Mouse (Mus musculus) left cerebral cortex, postnatal 25 days (tissue): ENCODE measurements at regions not wholly inside any gene's neighbourhood (a gene's known extent, or its start where the extent isn't known, plus 50 kb on each side); places are given as distances from the start of the nearest gene placed in this dataset.

Experiments used
- DNase-seq, 2 experiments: peaks; one replicate each; pipeline ENCODE4 v3.0.0; 2022; ENCODE audit warnings: low spot score in 2 of 2, mixed read lengths in 1 of 2
- intact Hi-C: fragments of 180-260 bp; cut with DNase I; formaldehyde crosslinking; loops from one replicate; pipeline ENCODE4 v1.15.1; 2025

DNA sequence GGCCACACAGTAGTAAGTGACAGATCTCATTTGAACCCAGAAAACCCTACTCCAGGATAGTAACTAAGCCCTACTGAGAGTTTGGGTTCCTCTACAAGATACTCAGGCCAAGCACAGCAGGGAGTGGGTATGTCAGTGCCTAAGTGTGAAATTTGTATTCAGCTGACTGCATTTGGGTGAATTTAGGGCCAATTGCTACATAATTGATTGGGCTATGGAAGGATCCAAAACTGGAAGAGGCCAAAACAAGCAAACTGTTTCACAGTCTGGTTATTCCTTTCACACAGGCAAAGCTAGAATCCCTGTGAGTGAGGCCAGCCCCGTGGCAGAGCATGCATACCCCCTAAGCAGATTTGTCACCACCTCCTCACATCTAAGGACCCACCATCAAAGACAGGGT, 221.9 kb upstream of the Gm9747 start:
- no peak for DNase-seq
- intact Hi-C loops = no loop called here

DNA sequence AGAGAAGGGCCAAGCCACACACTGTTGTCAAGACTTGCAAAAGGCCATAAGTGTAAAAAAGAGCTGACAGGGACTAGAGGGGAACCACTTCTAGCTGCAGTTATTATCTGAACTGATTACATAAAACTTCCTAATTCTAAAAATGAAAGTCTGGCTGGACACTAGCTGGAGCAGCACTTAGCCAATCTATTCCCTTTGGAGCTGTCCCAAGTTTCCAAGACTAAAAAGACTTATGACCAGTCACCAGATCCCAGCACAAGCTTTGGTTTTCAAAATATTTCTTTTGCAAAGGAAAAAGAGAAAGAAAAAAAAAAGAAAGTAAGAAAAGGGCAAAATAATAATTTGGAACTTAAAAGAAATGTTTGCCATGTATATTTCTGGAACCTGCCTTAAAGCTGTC, 217.6 kb upstream of the Gm9747 start:
- intact Hi-C loops = no loop called here

GRCm38 (mm10) chr1:82018701-82019404, 214.1 kb upstream of the Gm9747 start:
- no peak for DNase-seq
- intact Hi-C loops = no loop called here

More for the DNA sequence above, 217.6 kb upstream of the Gm9747 start:
- no peak for DNase-seq

GRCm38 (mm10) chr1:82027761-82028160, 205.2 kb upstream of the Gm9747 start:
- no peak for DNase-seq
- intact Hi-C loops = no loop called here

- DNase-seq = no peak
- intact Hi-C loops = no loop called here
These were observed 201.8 kb upstream of the Gm9747 start for GRCm38 (mm10) chr1:82031130-82031529.

DNA sequence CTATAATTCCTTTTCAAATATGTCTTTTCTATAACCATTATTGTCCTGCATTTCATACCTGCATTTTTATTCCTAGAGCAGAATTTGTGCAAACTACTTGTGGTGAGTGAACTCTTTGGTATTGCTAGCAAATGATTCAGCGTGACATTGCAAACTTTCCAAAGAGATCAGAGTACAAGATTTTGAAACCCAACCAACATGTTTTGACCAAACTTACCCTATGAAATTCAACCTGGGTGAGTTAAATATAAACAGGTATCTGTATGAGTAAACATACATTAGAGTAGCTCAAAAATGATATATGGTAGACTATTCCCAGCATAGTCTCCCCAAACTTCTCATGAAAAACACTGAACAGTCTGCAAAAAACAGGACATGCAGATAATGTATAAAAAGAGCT, 200.5 kb upstream of the Gm9747 start:
- intact Hi-C loops = no loop called here

GRCm38 (mm10) chr1:82038171-82038570, 194.7 kb upstream of the Gm9747 start:
- no peak for DNase-seq
- intact Hi-C loops = no loop called here

More for the DNA sequence above, 200.5 kb upstream of the Gm9747 start:
- DNase-seq = no peak

DNA sequence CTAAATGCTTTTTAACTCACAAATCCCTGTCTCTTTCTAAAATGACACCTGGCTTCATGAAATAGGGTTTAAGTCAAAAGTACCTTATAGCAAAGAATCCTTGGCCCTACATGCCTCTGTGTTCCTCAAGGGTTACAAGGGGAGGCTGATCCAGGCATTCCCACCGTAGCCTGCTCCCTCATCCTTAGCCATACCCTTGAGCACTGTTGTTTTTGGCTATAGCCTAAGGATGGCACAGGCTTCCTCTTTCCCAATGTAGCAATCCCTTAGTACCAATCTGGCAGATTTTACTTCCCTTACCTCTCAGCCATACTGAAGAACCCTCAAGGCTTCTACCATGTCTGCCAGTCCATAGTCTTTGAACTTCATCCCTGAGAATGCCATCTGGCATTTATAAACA, 194.2 kb upstream of the Gm9747 start:
- DNase-seq = no peak
- intact Hi-C loops = no loop called here

DNA sequence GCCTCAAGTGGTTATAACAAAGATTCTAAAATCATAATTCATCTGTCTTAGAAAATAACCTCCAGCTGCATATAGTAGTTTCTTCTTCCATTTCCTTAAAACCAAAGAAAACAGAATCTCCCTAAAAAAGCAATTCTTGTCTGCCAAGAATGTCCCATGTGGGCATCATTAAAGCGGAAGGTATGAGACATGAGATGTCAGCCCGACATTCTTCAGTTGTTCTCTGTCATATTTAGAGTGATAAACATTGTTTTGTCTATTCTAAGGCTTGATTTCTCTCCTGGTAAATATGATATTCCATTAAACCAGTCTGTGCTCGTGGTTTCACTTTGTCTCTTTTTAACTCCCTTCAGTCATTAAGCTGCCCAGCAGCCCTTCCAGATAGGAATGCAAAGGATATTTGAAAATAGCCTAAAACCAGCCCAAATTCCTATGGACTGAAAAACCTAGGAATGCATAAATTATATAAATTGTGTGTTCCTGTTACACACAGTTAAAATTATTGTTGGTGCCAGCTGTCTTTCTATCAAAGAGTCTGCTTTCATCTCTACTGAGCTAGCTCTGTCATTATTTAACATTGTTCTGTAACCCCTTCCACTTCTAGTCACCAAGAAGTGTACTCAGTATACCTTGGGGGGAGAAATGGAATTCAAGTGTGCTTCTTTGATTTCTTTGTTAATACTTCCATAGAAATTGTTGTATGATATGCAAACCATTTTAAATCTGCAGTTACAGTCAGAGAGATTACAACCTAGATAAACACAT, 191.4 kb upstream of the Gm9747 start:
- DNase-seq = no peak
- intact Hi-C loops = no loop called here

- intact Hi-C loops = no loop called here
- DNase-seq = no peak
These were observed 190.9 kb upstream of the Gm9747 start for GRCm38 (mm10) chr1:82042051-82042432.

GRCm38 (mm10) chr1:82042527-82042926, 190.4 kb upstream of the Gm9747 start:
- intact Hi-C loops = no loop called here
- DNase-seq = no peak

- intact Hi-C loops = no loop called here
- DNase-seq = no peak
These were observed 166.6 kb upstream of the Gm9747 start for GRCm38 (mm10) chr1:82066291-82066690.

DNA sequence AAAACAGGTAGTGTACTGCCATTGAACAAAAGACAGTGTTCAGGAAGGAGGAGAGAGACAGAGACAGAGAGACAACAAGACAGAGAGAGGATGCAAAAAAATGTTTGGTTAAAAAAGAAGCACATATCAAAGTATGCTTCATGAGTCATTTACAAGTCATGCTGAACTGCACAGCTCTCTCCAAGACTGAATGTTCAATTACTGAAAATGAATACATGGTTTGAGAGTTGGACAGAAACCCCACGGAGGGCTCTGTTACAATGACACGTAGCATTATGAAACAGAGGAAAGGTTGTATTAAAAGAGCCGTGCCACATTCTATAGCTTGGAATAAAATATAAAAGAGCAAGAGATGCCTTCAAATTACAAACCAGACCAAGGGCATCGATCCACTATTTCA, 164.3 kb upstream of the Gm9747 start:
- DNase-seq = no peak
- intact Hi-C loops = no loop called here

GRCm38 (mm10) chr1:82070181-82071109, 162.5 kb upstream of the Gm9747 start:
- no peak for DNase-seq
- intact Hi-C loops = no loop called here

GRCm38 (mm10) chr1:82089136-82089839, 143.6 kb upstream of the Gm9747 start:
- intact Hi-C loops = no loop called here
- DNase-seq = no peak

- intact Hi-C loops = no loop called here
- DNase-seq = no peak
These were observed 137.8 kb upstream of the Gm9747 start for GRCm38 (mm10) chr1:82095101-82095500.

- no peak for DNase-seq
- intact Hi-C loops = no loop called here
These were observed 126.2 kb upstream of the Gm9747 start for GRCm38 (mm10) chr1:82106756-82107155.

DNA sequence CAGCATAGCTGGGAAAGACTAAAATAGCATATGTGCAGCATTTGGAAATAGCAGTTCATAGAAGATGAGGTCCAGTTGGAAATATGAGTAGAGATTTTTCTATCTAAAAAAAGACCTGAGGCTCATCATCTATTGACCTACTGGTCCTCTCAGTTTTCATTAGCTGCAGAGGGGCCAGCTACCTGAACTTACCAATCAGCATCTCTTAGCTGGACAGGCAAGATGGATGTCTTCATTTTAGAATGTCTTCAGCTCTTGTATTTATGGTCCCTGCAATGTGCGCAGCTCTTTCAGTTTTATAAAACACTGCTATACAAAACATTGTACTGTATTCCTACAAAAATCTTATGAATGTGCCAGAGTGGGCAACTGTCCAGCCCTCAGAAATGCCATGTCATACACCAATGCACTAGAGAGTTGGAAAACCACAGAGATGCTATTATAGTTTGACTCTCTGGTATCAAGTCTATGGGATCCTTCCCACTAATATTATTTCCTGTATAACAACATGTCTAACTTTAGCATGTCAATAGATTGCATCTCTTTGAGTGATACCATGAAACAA, 122.8 kb upstream of the Gm9747 start:
- DNase-seq = peak in 1 of 2 experiments; percentile 7
- intact Hi-C loops = loop anchor here (5.0 kb wide), 1 partner anchor 177 kb away; no protein-coding TSS in a partner anchor

DNA sequence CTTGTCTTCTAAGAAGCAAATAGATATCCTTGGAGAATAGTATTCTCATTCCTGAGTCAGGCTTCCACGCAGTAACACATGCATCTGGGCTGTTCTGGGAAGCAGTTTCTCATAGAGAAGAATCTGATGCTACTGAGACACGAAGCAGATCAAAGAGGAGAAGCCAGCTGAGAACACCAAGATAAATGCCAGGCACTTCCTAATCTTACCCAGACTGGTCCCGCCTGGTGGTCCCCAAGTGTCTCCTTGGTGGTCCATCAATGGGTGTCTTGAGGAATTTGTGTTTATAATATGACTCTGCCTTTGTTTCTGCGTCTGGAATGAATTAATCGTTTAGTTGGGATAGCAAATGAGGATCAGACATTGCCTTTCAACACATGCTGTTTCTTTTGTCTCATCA, 120.5 kb upstream of the Gm9747 start:
- intact Hi-C loops = loop anchor here (5.0 kb wide), 1 partner anchor 175 kb away; no protein-coding TSS in a partner anchor
- peak in 1 of 2 experiments; percentile 58 for DNase-seq
